Mouse (Mus musculus): ENCODE results near the gene Gm9507. TPM values are rescaled to one million over a fixed set of nuclear protein-coding genes. Genes with fewer than 3 reads are reported as not detected.
"Not testable (repeated sequence)": the region's sequence is repeated elsewhere in the genome, so short reads cannot be mapped to it uniquely, and the experiment has no call there.

The Gm9507 gene
- not detected for total RNA-seq (2021)
- long read RNA-seq, experiment 1, result 0 reads
- long read RNA-seq, experiment 2, result 0 reads

GRCm38 (mm10) chr10:77811743-77812142 lies at the start of gene Gm9507:
Gene Gm9507, minus strand, starts transcription at chr10:77811843.
- DNase-seq (ENCODE audit: low spot score), result no peak

- DNase-seq (ENCODE audit: low spot score), result no peak
Observed at GRCm38 (mm10) chr10:77852559-77852958, 40.9 kb upstream of the Gm9507 start, which contains the start of gene Gm10318. Gene Gm10318, plus strand, starts transcription at chr10:77852859.

GRCm38 (mm10) chr10:77847538-77847937 lies 35.9 kb upstream of the Gm9507 start:
- no peak for DNase-seq (ENCODE audit: low spot score)

DNA sequence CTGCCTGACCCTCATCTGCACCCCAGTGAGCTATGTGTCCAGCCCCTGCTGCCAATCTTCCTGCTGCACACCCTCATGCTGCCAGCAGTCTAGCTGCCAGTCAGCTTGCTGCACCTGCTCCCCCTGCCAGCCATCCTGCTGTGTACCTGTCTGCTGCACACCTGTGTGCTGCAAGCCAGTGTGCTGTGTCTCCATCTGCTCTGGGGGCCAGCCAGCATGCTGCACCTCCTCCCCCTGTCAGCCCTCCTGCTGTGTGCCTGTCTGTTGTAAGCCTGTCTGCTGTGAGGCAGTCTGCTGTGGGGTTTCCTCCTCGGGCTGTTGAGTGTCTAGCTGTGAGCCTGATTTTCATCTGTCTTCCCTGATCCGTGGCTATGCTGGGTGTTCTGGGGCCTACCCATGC lies 35.3 kb upstream of the Gm9507 start:
- DNase-seq (ENCODE audit: low spot score), result no peak

GRCm38 (mm10) chr10:77846503-77846902 lies 34.9 kb upstream of the Gm9507 start, which contains the start of gene Gm36176:
Gene Gm36176, plus strand, starts transcription at chr10:77846803.
- no peak for DNase-seq (ENCODE audit: low spot score)

- DNase-seq (ENCODE audit: low spot score), result no peak
Observed at GRCm38 (mm10) chr10:77839006-77839405, 27.4 kb upstream of the Gm9507 start.

GRCm38 (mm10) chr10:77835647-77836046 lies 24.0 kb upstream of the Gm9507 start, which contains the start of gene Krtap10-10:
Gene Krtap10-10, plus strand, starts transcription at chr10:77835947.
- no peak for DNase-seq (ENCODE audit: low spot score)

- no peak for DNase-seq (ENCODE audit: low spot score)
Observed at GRCm38 (mm10) chr10:77826951-77827350, 15.3 kb upstream of the Gm9507 start, which contains the start of gene Krtap10-4. Gene Krtap10-4, minus strand, starts transcription at chr10:77827095.

DNA sequence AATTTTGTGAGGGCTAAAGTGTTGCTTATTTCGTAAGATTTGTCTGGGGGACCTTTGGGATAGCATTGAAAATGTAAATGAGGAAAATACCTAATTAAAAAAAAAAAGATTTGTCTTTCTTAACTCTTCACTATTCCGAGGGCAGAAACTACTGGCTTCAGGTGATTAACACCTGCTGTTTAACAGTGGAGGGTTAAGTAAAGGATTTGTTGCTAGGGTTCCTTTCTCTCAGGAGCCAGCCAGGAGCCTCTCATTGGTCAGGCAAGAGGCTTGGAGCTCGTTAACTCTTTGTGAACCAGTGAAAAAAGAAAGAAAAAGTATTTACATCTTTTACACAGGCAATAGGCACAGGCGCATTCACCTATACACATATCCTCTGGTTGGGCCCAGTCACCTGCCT lies 7.6 kb upstream of the Gm9507 start:
- DNase-seq (ENCODE audit: low spot score), result no peak

- DNase-seq (ENCODE audit: low spot score), result no peak
Observed at GRCm38 (mm10) chr10:77818523-77818922, 6.9 kb upstream of the Gm9507 start.

- DNase-seq (ENCODE audit: low spot score), result no peak
Observed at GRCm38 (mm10) chr10:77815514-77815913, 3.9 kb upstream of the Gm9507 start.

- no peak for DNase-seq (ENCODE audit: low spot score)
Observed at GRCm38 (mm10) chr10:77814382-77814781, 2.7 kb upstream of the Gm9507 start, which contains the start of gene Gm2696. Gene Gm2696, plus strand, starts transcription at chr10:77814682.

DNA sequence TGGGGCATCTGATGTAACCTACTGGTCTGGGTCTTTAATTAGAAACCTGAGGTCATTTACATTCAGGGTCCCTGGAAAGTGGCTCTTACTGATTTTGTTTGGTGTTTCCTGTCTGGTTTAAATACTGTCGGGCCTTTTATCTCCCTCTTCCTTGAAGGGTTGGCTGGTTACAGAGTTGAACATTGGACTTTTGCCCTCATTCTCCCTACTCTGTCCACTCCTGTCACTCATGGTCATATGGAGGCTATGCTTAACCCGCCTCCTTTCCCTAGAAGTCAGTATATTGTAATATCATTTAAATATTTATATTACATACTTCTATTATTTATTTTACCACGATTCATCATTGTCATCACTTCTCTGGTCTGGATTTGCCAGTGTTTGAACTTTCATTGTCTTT lies 7.5 kb downstream of the Gm9507 start:
- no peak for DNase-seq (ENCODE audit: low spot score)

DNA sequence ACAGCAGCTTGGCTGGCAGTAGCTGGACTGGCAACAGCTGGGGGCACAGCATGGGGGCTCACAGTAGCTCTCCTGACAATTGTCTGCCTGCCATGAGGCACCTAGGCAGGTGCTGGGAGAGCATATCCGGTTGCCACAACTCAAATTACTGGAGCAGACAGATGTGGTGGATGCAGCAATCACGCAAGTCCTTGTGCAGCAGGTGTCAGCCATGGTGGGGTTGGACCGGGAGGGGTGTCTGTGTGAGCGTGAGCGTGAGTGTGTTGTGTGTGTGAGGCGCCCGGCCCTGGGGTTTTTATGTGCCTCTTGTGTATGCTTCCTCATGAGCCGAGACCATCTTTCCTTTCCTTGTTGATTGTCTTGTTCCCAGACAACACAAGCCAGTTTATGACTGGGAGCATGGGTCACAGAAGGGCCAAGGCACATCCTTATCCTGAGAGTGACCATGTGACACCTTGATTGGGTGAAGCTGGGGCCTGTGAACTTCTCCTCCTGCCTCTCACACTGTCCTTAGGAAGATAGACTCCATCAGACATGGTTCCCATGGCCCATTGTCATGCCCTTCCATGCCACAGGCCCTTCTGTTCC lies 12.6 kb downstream of the Gm9507 start, which contains the start of gene Gm19668:
TSS of gene Gm19668 (minus strand) at position 213 of the 588 bp plus-strand sequence.
- no peak for DNase-seq (ENCODE audit: low spot score)

DNA sequence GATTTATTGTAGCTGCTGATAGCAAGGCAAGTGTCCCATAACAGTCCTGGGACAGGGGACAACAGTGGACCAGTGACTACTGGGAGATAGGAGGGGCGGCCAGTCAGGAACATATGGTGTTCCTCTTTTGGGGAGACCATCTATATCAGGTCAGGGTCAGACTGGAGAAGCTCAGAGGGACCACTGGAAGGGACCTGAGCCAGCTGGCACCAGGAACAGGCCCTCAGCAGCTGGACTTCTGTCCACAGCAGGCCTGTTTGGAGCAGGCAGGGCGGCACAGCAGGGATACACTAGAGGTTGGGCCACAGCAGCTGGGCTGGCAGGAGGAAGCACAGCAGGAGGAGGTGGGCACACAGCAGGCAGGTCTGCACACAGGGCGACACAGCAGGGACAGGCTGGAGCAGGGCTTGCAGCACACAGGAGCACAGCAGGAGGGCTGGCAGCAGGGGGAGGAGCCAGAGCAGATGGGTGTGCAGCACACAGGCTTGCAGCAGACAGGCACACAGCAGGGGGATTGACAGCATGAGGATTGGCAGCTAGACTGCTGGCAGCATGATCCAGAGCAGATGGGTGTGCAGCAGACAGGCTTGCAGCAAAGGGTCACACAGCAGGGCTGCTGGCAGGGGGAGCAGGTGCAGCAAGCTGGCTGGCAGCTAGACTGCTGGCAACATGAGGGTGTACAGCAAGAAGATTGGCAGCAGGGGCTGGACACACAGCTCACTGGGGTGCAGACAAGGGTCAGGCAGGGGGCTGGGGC lies 13.3 kb downstream of the Gm9507 start:
- DNase-seq (ENCODE audit: low spot score), result not testable (repeated sequence)

DNA sequence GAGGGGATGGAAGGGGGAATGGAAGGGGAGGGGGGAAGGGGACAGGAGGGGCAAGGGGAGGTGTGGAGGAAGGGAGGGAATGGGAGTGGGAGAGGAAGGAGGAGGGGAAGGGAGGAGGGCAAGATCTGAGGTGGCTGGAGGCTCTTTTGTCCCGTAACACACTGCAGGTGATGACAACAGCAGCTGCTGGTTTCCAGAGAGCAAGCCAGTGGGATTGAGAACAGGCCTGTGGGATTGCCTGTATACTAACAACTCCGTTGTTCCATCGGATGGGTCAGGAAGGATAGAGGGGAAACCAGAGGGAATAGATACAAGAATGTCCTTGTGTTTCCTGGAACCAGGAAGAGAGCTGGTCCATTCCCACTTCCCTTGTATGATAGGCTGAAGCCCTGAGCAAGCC lies 14.0 kb downstream of the Gm9507 start:
- no peak for DNase-seq (ENCODE audit: low spot score)

GRCm38 (mm10) chr10:77794976-77795375 lies 16.7 kb downstream of the Gm9507 start, which contains the start of gene Gm9639:
Gene Gm9639, minus strand, starts transcription at chr10:77795076.
- no peak for DNase-seq (ENCODE audit: low spot score)

DNA sequence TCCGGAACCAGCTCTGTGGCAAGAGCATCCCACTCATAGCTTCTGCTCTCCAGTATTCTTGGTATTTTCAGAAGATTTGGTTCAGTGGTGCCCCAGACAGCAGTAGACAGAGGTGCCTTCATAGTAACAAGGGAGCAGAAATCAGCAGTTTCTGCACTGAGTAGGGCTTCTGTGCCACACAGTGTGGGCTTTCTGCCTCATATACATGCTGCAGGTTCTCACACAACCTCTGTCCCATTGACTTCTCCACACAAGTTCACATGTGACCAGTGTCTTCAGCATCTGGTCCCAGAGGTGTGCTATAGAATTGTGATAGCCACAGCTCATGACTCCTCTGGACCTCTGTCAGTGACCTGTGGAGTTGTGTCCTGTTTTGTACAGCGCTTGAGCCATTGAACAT lies 23.0 kb downstream of the Gm9507 start:
- no peak for DNase-seq (ENCODE audit: low spot score)

DNA sequence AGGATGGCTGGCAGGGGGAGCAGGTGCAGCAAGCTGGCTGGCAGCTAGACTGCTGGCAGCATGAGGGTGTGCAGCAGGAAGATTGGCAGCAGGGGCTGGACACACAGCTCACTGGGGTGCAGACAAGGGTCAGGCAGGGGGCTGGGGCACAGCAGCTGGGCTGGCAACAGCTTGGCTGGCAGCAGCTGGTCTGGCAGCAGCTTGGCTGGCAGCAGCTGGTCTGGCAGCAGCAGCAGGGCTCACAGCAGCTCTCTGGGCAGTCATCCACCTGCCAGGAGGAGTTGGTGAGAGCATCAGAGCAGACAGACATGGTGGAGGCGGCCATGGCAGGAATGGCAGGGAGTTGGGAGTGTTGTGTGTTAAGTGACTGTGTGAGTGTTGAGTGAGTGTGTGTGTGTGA lies 23.8 kb downstream of the Gm9507 start, which contains the start of gene Gm7137:
TSS of gene Gm7137 (minus strand) at position 325 of the 400 bp plus-strand sequence.
- not testable (repeated sequence) for DNase-seq (ENCODE audit: low spot score)

DNA sequence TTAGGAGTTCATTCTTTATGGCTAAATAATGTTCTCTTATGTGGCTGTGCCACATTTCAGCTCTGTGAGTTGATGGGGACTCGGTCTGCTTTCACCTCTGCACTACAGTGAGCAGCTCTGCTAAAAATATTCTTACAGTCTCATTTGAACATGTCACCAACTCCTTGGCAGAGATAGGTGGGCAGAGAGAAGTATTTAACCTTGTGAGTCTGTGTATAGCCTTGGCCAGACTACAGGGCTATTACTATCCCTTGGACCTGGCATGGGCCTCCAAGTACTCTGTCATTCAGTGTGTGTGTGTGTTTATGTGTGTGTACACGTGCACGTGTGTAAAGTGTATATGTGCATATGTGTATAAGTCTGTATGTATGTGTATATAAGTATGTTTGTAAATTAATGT lies 28.2 kb downstream of the Gm9507 start:
- not testable (repeated sequence) for DNase-seq (ENCODE audit: low spot score)

DNA sequence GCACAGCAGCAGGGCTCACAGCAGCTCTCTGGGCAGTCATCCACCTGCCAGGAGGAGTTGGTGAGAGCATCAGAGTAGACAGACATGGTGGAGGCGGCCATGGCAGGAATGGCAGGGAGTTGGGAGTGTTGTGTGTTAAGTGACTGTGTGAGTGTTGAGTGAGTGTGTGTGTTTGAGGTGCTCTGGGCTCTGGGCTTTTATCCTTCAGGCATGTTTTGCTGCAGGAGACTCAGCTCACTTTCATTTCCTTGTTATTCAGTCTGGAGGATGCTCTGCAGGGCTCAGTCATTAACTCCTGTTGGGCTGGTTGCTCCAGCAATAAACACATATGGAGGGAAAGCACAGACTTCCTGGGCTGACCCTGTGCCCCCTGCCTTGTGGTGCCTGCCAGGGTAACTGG lies 29.2 kb downstream of the Gm9507 start, which contains the start of gene Gm3250:
TSS of gene Gm3250 (minus strand) at position 101 of the 400 bp plus-strand sequence.
- DNase-seq (ENCODE audit: low spot score), result not testable (repeated sequence)

DNA sequence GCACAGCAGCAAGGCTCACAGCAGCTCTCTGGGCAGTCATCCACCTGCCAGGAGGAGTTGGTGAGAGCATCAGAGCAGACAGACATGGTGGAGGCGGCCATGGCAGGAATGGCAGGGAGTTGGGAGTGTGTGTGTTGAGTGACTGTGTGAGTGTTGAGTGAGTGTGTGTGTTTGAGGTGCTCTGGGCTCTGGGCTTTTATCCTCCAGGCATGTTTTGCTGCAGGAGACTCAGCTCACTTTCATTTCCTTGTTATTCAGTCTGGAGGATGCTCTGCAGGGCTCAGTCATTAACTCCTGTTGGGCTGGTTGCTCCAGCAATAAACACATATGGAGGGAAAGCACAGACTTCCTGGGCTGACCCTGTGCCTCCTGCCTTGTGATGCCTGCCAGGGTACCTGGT lies 34.8 kb downstream of the Gm9507 start, which contains the start of gene Gm7138:
TSS of gene Gm7138 (minus strand) at position 101 of the 400 bp plus-strand sequence.
- not testable (repeated sequence) for DNase-seq (ENCODE audit: low spot score)

Data from gastrocnemius, adult 18-20 months (tissue).